Mouse (Mus musculus): ENCODE data around the gene Ppp2r3d.

DNA sequence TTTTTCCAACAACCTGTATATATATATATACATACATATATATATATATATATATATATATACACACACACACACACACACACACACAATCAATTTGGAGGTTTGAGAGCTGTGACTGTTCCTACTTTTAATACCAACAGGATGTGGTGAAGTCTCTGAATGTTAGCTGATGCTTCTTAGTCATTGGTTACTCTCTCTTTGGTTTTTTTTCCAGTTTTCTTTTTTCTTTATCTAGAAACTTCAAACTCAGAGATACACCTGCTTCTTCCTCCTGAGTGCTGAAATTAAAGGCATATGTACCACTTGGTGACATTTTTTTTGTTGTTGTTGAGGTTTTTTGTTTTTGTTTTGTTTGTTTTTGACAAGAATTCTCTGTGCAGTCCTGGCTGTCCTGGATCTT is 63.8 kb downstream of the Ppp2r3d start:
- TF ChIP-seq CTCF (IDR thresholded peaks at IDR 0.05; ENCODE audit: low read depth) (no peak), EP300 (IDR thresholded peaks at IDR 0.05; ENCODE audit: low read depth) (no peak)

Measured in liver, embryonic 14.5 days (tissue).